Mouse (Mus musculus): ENCODE results near the gene Gm17359.

DNA sequence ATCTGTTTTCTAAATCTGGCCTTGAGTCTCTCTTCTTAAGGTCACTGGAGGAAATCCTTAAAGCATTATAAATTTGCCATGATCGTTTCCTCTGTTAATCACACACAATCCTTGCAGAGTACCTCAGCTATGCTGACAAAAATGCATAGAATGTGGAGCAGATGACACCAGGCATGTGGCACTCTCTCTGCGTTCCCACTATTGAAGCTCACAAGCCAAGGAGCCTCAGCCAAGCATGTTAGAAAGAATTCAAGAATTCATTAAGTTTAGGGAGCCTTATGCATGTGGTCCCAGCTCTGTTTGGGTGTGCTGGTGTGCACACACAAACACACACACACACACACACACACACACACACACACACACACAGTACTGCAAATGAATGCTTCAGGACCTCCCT lies 75.2 kb downstream of the Gm17359 start:
- TF ChIP-seq ETS1 (conservative IDR thresholded peaks at IDR 0.05; ENCODE audit: low read depth, low read length) (no peak), POLR2A (IDR thresholded peaks at IDR 0.05; ENCODE audit: low read depth, low read length) (no peak), CHD1 (IDR thresholded peaks at IDR 0.05; ENCODE audit: low read depth, low read length) (no peak), MAZ (IDR thresholded peaks at IDR 0.05; ENCODE audit: low read depth, low read length) (no peak), EP300 (IDR thresholded peaks at IDR 0.05; ENCODE audit: low read length) (no peak), CTCF (conservative IDR thresholded peaks at IDR 0.05 in 1 of 2, IDR thresholded peaks at IDR 0.05 in 1 of 2; ENCODE audit: low read depth in 2 of 2, low read length in 2 of 2) (no peak), USF2 (conservative IDR thresholded peaks at IDR 0.05; ENCODE audit: low read depth, low read length) (no peak), JUND (conservative IDR thresholded peaks at IDR 0.05; ENCODE audit: low read depth, low read length) (no peak), GABPA (IDR thresholded peaks at IDR 0.05; ENCODE audit: insufficient replicate concordance, low read depth, low read length) (no peak), CHD2 (IDR thresholded peaks at IDR 0.05; ENCODE audit: low read length) (no peak), ZNF384 (IDR thresholded peaks at IDR 0.05; ENCODE audit: low read depth, low read length) (no peak), TCF12 (IDR thresholded peaks at IDR 0.05; ENCODE audit: low read depth, low read length) (no peak), MXI1 (IDR thresholded peaks at IDR 0.05; ENCODE audit: low read depth, low read length) (no peak)
